Mouse (Mus musculus) neural tube, embryonic 10.5 days (tissue): ENCODE results near the gene Fbln7.

Experiments used
- DNase-seq: peaks from one replicate; pipeline ENCODE4 v3.0.0-alpha.2; 2017; ENCODE audit warnings: low spot score; ENCODE audit errors: extremely low spot score

Gene Fbln7

GRCm38 (mm10) chr2:128862636-128863035 is at the start of gene Fbln7:
Gene Fbln7, plus strand, starts transcription at chr2:128862981.
- DNase-seq: no peak

- DNase-seq: no peak
These were observed 46.5 kb upstream of the Fbln7 start for GRCm38 (mm10) chr2:128816311-128816710.

GRCm38 (mm10) chr2:128816916-128817315 is 45.9 kb upstream of the Fbln7 start:
- no peak for DNase-seq

- DNase-seq: no peak
These were observed 45.4 kb upstream of the Fbln7 start for GRCm38 (mm10) chr2:128817387-128817785.

- DNase-seq: peak; percentile 99
These were observed 44.7 kb upstream of the Fbln7 start, which contains the start of gene Tmem87b for GRCm38 (mm10) chr2:128817786-128818681. Gene Tmem87b, plus strand, starts transcription at chr2:128818118.

GRCm38 (mm10) chr2:128818956-128819643 is 43.7 kb upstream of the Fbln7 start:
- DNase-seq: no peak

- DNase-seq: no peak
These were observed 42.1 kb upstream of the Fbln7 start for GRCm38 (mm10) chr2:128820631-128821030.

GRCm38 (mm10) chr2:128823893-128824292 is 38.9 kb upstream of the Fbln7 start:
- DNase-seq: no peak

- no peak for DNase-seq
These were observed 35.0 kb upstream of the Fbln7 start for GRCm38 (mm10) chr2:128827787-128828186.

GRCm38 (mm10) chr2:128832611-128833010 is 30.2 kb upstream of the Fbln7 start:
- DNase-seq: no peak

- DNase-seq: no peak
These were observed 29.7 kb upstream of the Fbln7 start for GRCm38 (mm10) chr2:128833035-128833434.

GRCm38 (mm10) chr2:128833435-128833834 is 29.3 kb upstream of the Fbln7 start:
- DNase-seq: no peak

GRCm38 (mm10) chr2:128837531-128837930 is 25.2 kb upstream of the Fbln7 start:
- DNase-seq: no peak

GRCm38 (mm10) chr2:128838611-128839010 is 24.2 kb upstream of the Fbln7 start:
- DNase-seq: no peak

GRCm38 (mm10) chr2:128839501-128839900 is 23.3 kb upstream of the Fbln7 start:
- DNase-seq: no peak

- DNase-seq: no peak
These were observed 20.3 kb upstream of the Fbln7 start for GRCm38 (mm10) chr2:128842437-128842836.

- no peak for DNase-seq
These were observed 12.7 kb upstream of the Fbln7 start for GRCm38 (mm10) chr2:128850036-128850435.

- DNase-seq: no peak
These were observed 6.1 kb upstream of the Fbln7 start for GRCm38 (mm10) chr2:128856673-128857072.

- no peak for DNase-seq
These were observed 3.8 kb upstream of the Fbln7 start for GRCm38 (mm10) chr2:128858962-128859361.

- no peak for DNase-seq
These were observed 2.9 kb upstream of the Fbln7 start for GRCm38 (mm10) chr2:128859861-128860260.

GRCm38 (mm10) chr2:128863777-128864331 is 1.1 kb downstream of the Fbln7 start:
- DNase-seq: peak; percentile 75

- no peak for DNase-seq
These were observed 2.3 kb downstream of the Fbln7 start for GRCm38 (mm10) chr2:128865061-128865460.
